Mouse (Mus musculus) embryonic stem cell, embryonic (primary cell): ENCODE data around the gene Mrpl24.

ENCODE experiments used
- CTCF ChIA-PET, 4 experiments: fragments of 300-600 bp in 2 of 4; fragments of 350-600 bp in 2 of 4; sonication (Branson Sonifier 250); formaldehyde crosslinking; loops; one replicate each; lab custom pipeline; 2022; ENCODE audit warnings: inconsistent platforms in 2 of 4; lab: Charles Lee
- POLR2A ChIA-PET, 4 experiments: fragments of 300-600 bp in 2 of 4; fragments of 350-600 bp in 2 of 4; sonication (Branson Sonifier 250); formaldehyde crosslinking; loops; one replicate each; lab custom pipeline; 2022; ENCODE audit warnings: antibody characterized with exemption in 4 of 4, inconsistent platforms in 1 of 4; lab: Charles Lee

The Mrpl24 gene

DNA sequence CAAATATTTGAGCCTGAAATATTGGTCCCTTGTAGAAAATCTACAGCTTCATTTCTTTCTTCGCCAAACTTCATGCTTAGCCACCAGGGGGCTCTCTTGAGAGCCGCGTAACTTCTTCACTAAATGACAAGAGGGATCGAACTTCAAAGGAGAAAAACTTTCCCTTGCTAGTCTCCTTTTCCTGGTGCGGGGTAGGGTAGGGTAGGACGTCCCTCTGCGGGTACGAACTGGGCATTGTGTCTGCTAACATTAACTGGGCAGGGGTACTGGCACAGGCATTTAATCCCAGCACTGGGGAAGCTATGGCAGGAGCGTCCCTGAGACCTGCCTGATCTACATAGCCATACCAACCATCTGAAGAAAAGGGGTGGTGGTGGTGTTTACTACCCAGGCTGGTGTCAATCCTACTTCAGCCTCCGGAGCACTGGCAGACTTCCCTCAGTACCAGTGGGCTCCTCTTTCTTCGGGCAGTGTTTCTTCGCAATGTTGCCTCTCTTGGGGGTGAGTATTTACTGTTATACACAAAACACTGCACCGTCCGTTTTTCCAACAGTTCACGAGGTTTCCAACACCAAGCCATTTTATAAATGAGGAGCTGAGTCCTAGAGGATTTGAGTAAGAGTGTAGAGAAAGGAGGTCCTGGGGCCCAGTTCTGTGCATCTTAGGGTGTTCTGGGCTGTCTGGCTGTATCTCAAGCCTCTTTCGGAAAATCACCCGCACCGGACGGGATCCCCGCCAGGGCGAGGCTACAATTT is 51.1 kb downstream of the Mrpl24 start:
- CTCF ChIA-PET, result interaction anchor here (0.6 to 8.3 kb wide), 108 partner anchors 9 to 1803 kb away, joined by 3 to 445 read pairs (median 5); partner anchors contain the start of genes Iqgap3 (in 3 of the 4), Mef2d (in 3 of the 4), Ntrk1 (in 3 of the 4) and Bcan (in 2 of the 4)
- POLR2A ChIA-PET, result interaction anchor here (0.6 to 8.0 kb wide), 83 partner anchors 8 to 1023 kb away, joined by 3 to 148 read pairs (median 4); partner anchors contain the start of genes Hdgf (in 4 of the 4), Crabp2 (in 3 of the 4), Isg20l2 (in 3 of the 4) and Prcc (in 3 of the 4)

DNA sequence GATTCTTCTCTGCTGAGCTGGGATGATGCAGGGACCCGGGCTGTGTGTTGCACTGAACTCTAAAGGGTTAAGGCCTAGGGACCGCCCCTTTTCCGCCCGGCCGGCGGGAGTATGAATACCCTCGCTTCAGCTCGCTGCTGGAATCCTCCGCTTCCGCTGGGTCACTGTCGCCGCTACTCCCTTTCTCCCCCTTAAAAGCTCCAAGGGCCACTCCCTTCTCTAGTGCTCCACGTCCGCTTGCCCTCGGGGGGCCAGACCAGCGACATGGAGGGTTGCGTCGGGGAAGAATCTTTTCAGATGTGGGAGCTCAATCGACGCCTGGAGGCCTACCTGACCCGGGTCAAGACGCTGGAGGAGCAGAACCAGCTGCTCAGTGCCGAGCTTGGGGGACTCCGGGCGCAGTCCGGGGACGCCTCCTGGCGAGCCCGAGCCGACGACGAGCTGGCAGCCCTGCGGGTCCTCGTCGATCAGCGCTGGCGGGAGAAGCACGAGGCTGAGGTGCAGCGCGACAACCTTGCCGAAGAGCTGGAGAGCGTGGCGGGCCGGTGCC is 51.7 kb downstream of the Mrpl24 start, which contains the start of gene Nes:
Nes (plus strand) TSS at position 140 of the 550 bp plus-strand sequence.
- ChIA-PET POLR2A (interaction anchor here (0.6 to 8.0 kb wide), 76 partner anchors 8 to 582 kb away, joined by 3 to 148 read pairs (median 4); partner anchors contain the start of genes Hdgf (in 4 of the 4), Crabp2 (in 3 of the 4), Prcc (in 3 of the 4) and Bcan (in 2 of the 4)), CTCF (interaction anchor here (0.6 to 8.3 kb wide), 64 partner anchors 9 to 469 kb away, joined by 3 to 445 read pairs (median 8); partner anchors contain the start of genes Iqgap3 (in 3 of the 4), Mef2d (in 3 of the 4), Bcan (in 2 of the 4) and Crabp2 (in 2 of the 4))

GRCm38 (mm10) chr3:87971489-87972202 is 52.3 kb downstream of the Mrpl24 start:
- ChIA-PET POLR2A (interaction anchor here (0.6 to 8.0 kb wide), 64 partner anchors 9 to 993 kb away, joined by 3 to 148 read pairs (median 6); partner anchors contain the start of genes Crabp2 (in 3 of the 4), Prcc (in 3 of the 4), Bcan (in 2 of the 4) and Hdgf (in 2 of the 4)), CTCF (interaction anchor here (0.6 to 8.3 kb wide), 35 partner anchors 8 to 468 kb away, joined by 3 to 445 read pairs (median 14); partner anchors contain the start of genes Crabp2 (in 2 of the 4), Bcan (in 1 of the 4), Iqgap3 (in 1 of the 4) and Mef2d (in 1 of the 4))

- ChIA-PET POLR2A (interaction anchor here (0.6 to 8.0 kb wide), 29 partner anchors 8 to 993 kb away, joined by 3 to 148 read pairs (median 15); partner anchors contain the start of genes Crabp2 (in 3 of the 4), Hdgf (in 2 of the 4), Prcc (in 2 of the 4) and Bcan (in 1 of the 4)), CTCF (interaction anchor here (1.1 to 8.3 kb wide), 12 partner anchors 11 to 216 kb away, joined by 4 to 445 read pairs (median 75); no protein-coding TSS in a partner anchor)
These were observed 52.9 kb downstream of the Mrpl24 start for GRCm38 (mm10) chr3:87972203-87972664.

GRCm38 (mm10) chr3:87972776-87973175 is 53.5 kb downstream of the Mrpl24 start:
- CTCF ChIA-PET, result interaction anchor here (1.1 to 8.3 kb wide), 11 partner anchors 11 to 99 kb away, joined by 3 to 445 read pairs (median 53); no protein-coding TSS in a partner anchor
- POLR2A ChIA-PET, result interaction anchor here in 3 of 4 experiments (0.5 to 8.0 kb wide), 14 partner anchors 11 to 291 kb away, joined by 3 to 148 read pairs (median 31); partner anchors contain the start of gene Crabp2 (in 3 of the 3)
